Mouse (Mus musculus) heart, postnatal 0 days (tissue): ENCODE data around the gene Fam53b. TPM values are rescaled to one million over a fixed set of nuclear protein-coding genes. Genes with fewer than 3 reads are reported as not detected.

Experiments
- ATAC-seq: fragments of 200-750 bp; cut with Nextera tagmentation; 2 replicates; pipeline ENCODE4 v1.8.0; 2017; ENCODE audit warnings: low read depth, moderate number of reproducible peaks, moderate library complexity; ENCODE audit not compliant: insufficient read depth
- DNase-seq: peaks from one replicate; pipeline ENCODE4 v3.0.0-alpha.2; 2016; ENCODE audit warnings: low spot score
- H3K27ac ChIP-seq: fragments of 300-500 bp; sonication (generic); 2 replicates; pipeline ENCODE4 v1.5.1; 2014; ENCODE audit warnings: low read depth, mild to moderate bottlenecking
- H3K27me3 ChIP-seq: fragments of 300-500 bp; sonication (generic); 2 replicates; pipeline ENCODE4 v1.6.1; 2014; ENCODE audit warnings: low read length, mixed read lengths; ENCODE audit not compliant: control insufficient read depth, insufficient read depth
- H3K36me3 ChIP-seq: fragments of 300-500 bp; sonication (generic); replicated peaks from 2 replicates; pipeline ENCODE4 v1.6.1; 2014; ENCODE audit warnings: low read length, mixed read lengths; ENCODE audit not compliant: control insufficient read depth, insufficient read depth
- H3K4me1 ChIP-seq: fragments of 300-500 bp; sonication (generic); 2 replicates; pipeline ENCODE4 v1.6.1; 2014; ENCODE audit warnings: antibody characterized with exemption; ENCODE audit not compliant: control insufficient read depth, insufficient read depth
- H3K4me2 ChIP-seq: fragments of 300-500 bp; sonication (generic); 2 replicates; pipeline ENCODE4 v1.6.1; 2014; ENCODE audit warnings: low read depth, mild to moderate bottlenecking, low read length, moderate library complexity
- H3K4me3 ChIP-seq: fragments of 300-500 bp; sonication (generic); 2 replicates; pipeline ENCODE4 v1.5.1; 2014; ENCODE audit warnings: low read depth, low read length
- H3K9ac ChIP-seq: fragments of 300-500 bp; sonication (generic); replicated peaks from 2 replicates; pipeline ENCODE4 v1.6.1; 2014; ENCODE audit warnings: low read depth, low read length, mixed read lengths
- H3K9me3 ChIP-seq: fragments of 300-500 bp; sonication (generic); replicated peaks from 2 replicates; pipeline ENCODE4 v1.6.1; 2016; ENCODE audit warnings: low read length; ENCODE audit not compliant: control insufficient read depth
- CTCF ChIP-seq: IDR thresholded peaks from 2 replicates; pipeline ENCODE4 v1.5.1; 2016; ENCODE audit warnings: antibody characterized with exemption, control low read depth, low read depth
- EP300 ChIP-seq: IDR thresholded peaks from 2 replicates; pipeline ENCODE4 v1.6.1; 2016; ENCODE audit warnings: antibody characterized with exemption, low read depth
- WGBS: fragments of 180-500 bp; shearing (Covaris S2); extraction: QIAGEN DNeasy Blood & Tissue Kit; methylation state at CpG from one replicate; pipeline ENCODE4 v1.1.7; 2014; 5-methylcytosine and 5-hydroxymethylcytosine counted together
- polyA plus RNA-seq: library from polyadenylated mRNA; unstranded; fragments of >200 nt; fragmentation: Nextera tagmentation; extraction: Ambion mirVana; gene quantifications from 2 replicates; pipeline ENCODE4 v1.2.1, GENCODE M21; 2015
- total RNA-seq: library from RNA; depleted of rRNA; stranded (reverse); fragments of >200 nt; gene quantifications from 2 replicates; pipeline ENCODE4 v1.2.3, GENCODE M21; 2014; ENCODE audit warnings: low replicate concordance

Gene Fam53b
- total and polyA plus RNA-seq, 2 experiments from 2014 or later = 13.1 to 18.6 TPM

DNA sequence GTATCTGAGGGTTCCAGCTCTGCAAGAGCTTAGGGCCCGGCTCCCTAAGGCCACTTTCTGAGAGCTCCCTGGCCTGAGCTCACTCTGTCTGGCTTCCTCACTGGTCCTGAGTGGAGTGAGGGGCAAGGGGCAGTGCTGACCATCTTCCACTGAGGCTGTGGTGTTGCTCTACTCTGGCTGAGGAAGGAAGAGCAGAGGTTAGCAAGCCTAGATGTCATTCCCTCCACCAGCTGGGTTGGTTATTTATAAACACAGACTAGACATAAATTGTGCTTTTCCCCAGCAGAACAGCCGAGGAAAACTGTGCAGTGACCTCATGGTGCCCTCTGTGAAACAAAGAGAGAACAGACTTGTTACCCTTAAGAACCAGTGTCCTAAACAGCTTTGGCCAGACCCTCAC is 125.8 kb downstream of the Fam53b start:
- Histone ChIP-seq H3K36me3 (no peaks in the 10 kb centered on the region), H3K4me2 (no peak overlapping the region), H3K9ac (no peak overlapping the region), H3K9me3 (no peaks in the 10 kb centered on the region), H3K4me3 (no peak overlapping the region), H3K27me3 (no peaks in the 10 kb centered on the region), H3K27ac (peak overlapping the region; percentile 56), H3K4me1 (peaks cover 37% of the 10 kb centered on the region)
- TF ChIP-seq EP300 = no peak
- TF ChIP-seq CTCF = no peak
- DNase-seq (no peak), ATAC-seq (no peak)
- 34% methylated on average over 2 of the region's 2 CpGs for WGBS

DNA sequence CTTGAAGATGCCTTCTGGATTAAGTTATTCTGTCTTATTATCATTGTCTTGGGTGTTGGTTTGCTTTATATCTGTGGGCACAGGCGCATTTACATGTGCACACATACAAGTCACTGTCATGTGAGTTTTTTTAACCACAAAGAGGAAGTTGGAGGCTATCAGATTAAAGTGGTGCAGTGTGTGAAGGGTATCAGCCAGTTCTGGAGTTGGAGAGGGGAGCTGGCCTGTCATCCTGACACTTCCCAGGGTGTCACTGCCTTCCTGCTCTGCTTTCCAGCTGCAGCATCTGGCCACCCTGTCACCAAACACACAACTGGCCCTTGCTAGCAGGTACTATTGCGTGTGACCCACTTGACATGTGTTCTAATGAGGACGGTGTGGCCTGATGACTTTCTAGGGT is 127.2 kb downstream of the Fam53b start:
- H3K27ac ChIP-seq = no peak overlapping the region
- TF ChIP-seq EP300 (no peak), CTCF (no peak)
- ATAC-seq (no peak), DNase-seq (no peak)
- peaks cover 37% of the 10 kb centered on the region for H3K4me1 ChIP-seq
- WGBS = 72% methylated on average over 3 of the region's 3 CpGs
- no peaks in the 10 kb centered on the region for H3K36me3 ChIP-seq
- H3K9me3 ChIP-seq = no peaks in the 10 kb centered on the region
- H3K9ac ChIP-seq = no peak overlapping the region
- no peak overlapping the region for H3K4me2 ChIP-seq
- H3K4me3 ChIP-seq = no peak overlapping the region
- no peaks in the 10 kb centered on the region for H3K27me3 ChIP-seq

DNA sequence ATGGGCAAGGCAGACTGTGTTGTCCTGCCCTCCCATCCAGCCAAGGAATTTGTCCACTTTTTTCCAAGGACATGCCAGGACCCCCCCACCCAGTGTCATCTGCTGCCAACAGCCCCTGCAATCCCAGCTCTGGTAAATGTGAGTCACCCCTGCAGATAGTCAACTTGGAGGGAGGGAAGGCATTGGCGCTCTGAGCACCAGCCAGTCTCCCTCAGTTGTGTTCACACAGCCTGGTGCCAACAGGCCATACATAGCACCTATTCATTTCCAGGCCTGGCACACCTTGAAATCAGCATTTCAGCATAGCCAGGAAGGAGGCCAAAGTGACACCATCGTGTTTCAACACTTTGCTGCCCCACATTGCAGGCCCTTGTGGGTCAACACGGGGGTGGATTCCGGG is 129.8 kb downstream of the Fam53b start:
- Histone ChIP-seq H3K9me3 (no peaks in the 10 kb centered on the region), H3K36me3 (no peaks in the 10 kb centered on the region), H3K27ac (no peak overlapping the region), H3K4me2 (no peak overlapping the region), H3K9ac (no peak overlapping the region), H3K4me1 (peaks cover 25% of the 10 kb centered on the region), H3K27me3 (no peaks in the 10 kb centered on the region), H3K4me3 (no peak overlapping the region)
- no peak for ATAC-seq
- 65% methylated on average over 4 of the region's 4 CpGs for WGBS
- no peak for DNase-seq
- TF ChIP-seq CTCF (no peak), EP300 (no peak)

DNA sequence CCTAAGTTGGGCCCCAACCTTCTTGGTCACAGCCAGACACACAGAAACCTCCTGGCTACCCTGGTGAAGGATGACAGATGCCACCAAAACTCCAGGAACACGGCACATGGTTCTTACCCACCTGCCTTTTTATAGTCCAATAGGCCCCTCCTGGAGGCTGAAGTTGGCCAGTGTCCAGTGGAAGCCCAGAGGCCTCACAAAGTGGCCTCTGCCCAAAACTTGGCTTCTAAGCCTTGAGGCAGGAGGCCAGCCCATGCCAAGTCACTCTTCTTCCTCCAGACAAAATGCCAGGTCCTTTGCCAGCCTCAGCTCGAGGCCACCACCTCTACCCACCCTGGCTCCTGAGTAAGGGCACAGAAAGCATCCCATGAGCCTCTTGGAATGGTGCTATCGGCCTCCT is 130.8 kb downstream of the Fam53b start:
- TF ChIP-seq CTCF = no peak
- no peak for TF ChIP-seq EP300
- Histone ChIP-seq H3K4me3 (no peak overlapping the region), H3K27me3 (no peaks in the 10 kb centered on the region), H3K36me3 (no peaks in the 10 kb centered on the region), H3K4me2 (no peak overlapping the region), H3K9ac (no peak overlapping the region), H3K27ac (peak overlapping the region; percentile 26; the same call in 1 of the 2 replicates), H3K4me1 (peaks cover 15% of the 10 kb centered on the region), H3K9me3 (no peaks in the 10 kb centered on the region)
- DNase-seq (no peak), ATAC-seq (no peak)
- WGBS = 58% methylated on average over 3 of the region's 3 CpGs

DNA sequence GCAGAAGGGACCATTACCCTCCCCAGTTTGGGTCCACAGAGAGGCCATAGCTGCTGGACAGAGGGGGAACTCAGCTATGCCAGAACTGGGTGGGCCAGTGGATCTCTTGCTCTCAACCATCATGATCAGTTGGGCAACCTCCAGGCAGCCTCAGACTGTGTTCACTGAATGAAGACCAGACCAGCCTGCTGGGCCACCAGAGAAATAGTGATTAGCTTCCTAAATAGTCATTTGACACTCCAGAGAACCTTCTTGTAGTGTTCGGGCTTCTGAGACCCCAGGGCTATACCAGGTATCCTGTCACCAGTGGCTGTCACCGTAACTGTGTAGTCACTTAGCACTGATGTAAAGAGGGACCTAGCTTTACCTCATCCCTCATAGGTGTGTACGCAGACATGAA is 131.3 kb downstream of the Fam53b start:
- Histone ChIP-seq H3K4me2 (no peak overlapping the region), H3K4me3 (no peak overlapping the region), H3K36me3 (no peaks in the 10 kb centered on the region), H3K9me3 (no peaks in the 10 kb centered on the region), H3K4me1 (peaks cover 9% of the 10 kb centered on the region), H3K9ac (no peak overlapping the region), H3K27me3 (no peaks in the 10 kb centered on the region), H3K27ac (no peak overlapping the region)
- TF ChIP-seq CTCF (no peak), EP300 (no peak)
- no peak for DNase-seq
- WGBS = 95% methylated on average over 3 of the region's 3 CpGs
- no peak for ATAC-seq

DNA sequence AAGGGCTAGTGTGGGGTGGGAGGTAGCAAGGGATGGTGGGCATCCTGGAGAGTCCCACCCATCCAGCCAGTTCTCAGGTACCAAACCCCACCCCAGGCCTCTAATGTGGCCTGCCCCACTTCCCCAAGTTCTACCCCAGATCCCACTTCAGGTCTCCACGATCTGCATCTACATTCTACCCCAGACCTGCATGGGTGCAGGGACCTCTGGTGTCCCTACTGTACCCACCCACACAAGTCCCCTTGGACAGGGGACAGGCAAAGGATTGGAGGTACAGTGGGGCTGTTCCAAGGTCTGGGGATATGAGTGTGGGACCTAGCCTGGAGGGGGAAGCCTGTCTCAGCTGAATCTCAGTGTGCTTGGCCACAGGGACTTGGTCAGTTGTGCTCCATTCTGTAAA is 131.9 kb downstream of the Fam53b start:
- WGBS = 92% methylated on average over 1 of the region's 1 CpGs
- ATAC-seq = no peak

More for the DNA sequence above, 131.9 kb downstream of the Fam53b start:
- no peak for DNase-seq
- Histone ChIP-seq H3K9me3 (no peaks in the 10 kb centered on the region), H3K4me1 (peaks cover 8% of the 10 kb centered on the region; the same call in 1 of the 2 replicates), H3K9ac (no peak overlapping the region), H3K27me3 (no peaks in the 10 kb centered on the region), H3K36me3 (no peaks in the 10 kb centered on the region), H3K4me3 (no peak overlapping the region), H3K27ac (no peak overlapping the region), H3K4me2 (no peak overlapping the region)
- TF ChIP-seq EP300 = no peak
- TF ChIP-seq CTCF = no peak
